Mouse (Mus musculus) limb, embryonic 10.5 days (tissue): ENCODE data around the gene Dmrtb1. TPM values are rescaled to one million over a fixed set of nuclear protein-coding genes. Genes with fewer than 3 reads are reported as not detected.

Experiments used
- DNase-seq: peaks from one replicate; pipeline ENCODE4 v3.0.0-alpha.2; 2017; ENCODE audit warnings: low spot score
- H3K27ac ChIP-seq: fragments of 300-500 bp; sonication (generic); 2 replicates; pipeline ENCODE4 v1.5.1; 2016; ENCODE audit warnings: mild to moderate bottlenecking
- H3K27me3 ChIP-seq: fragments of 300-500 bp; sonication (generic); 2 replicates; pipeline ENCODE4 v1.6.1; 2016; ENCODE audit warnings: low read depth, mild to moderate bottlenecking; ENCODE audit not compliant: poor library complexity, severe bottlenecking
- H3K36me3 ChIP-seq: fragments of 300-500 bp; sonication (generic); 2 replicates; pipeline ENCODE4 v1.6.1; 2016; ENCODE audit warnings: mild to moderate bottlenecking, moderate library complexity
- H3K4me1 ChIP-seq: fragments of 300-500 bp; sonication (generic); 2 replicates; pipeline ENCODE4 v1.6.1; 2016
- H3K4me3 ChIP-seq: fragments of 300-500 bp; sonication (generic); 2 replicates; pipeline ENCODE4 v1.5.1; 2016; ENCODE audit warnings: mild to moderate bottlenecking, moderate library complexity
- H3K9me3 ChIP-seq: fragments of 300-500 bp; sonication (generic); replicated peaks from 2 replicates; pipeline ENCODE4 v1.6.1; 2016; ENCODE audit warnings: mild to moderate bottlenecking
- WGBS: fragments of 180-500 bp; shearing (Covaris S2); methylation state at CpG from one replicate; pipeline ENCODE4 v1.1.7; 2016; 5-methylcytosine and 5-hydroxymethylcytosine counted together
- polyA plus RNA-seq: library from polyadenylated mRNA; unstranded; fragments of >200 nt; fragmentation: Nextera tagmentation; extraction: Ambion mirVana; gene quantifications from 2 replicates; pipeline ENCODE4 v1.2.1, GENCODE M21; 2016

Gene Dmrtb1
- 0.21 and 0.36 TPM in 2 replicates for polyA plus RNA-seq

DNA sequence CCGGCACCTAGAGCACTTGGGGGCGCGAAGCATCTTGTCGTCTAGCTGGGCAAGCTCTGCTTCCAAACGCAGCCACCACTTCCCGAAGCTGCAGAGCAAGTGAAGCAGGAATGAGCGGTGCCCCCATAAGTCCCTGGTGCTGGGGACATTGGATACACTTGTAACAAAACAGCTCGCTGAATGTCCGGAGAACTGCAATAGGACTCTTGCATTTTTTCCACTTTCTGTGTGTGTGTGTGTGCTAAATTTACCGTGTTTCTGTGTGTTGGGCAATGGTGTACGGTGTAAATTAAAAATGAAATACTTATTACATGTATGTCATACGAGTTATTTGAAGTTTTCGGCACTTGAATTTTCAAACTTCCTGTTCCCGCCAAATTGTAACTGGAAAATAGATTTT is at the start of gene Dmrtb1:
TSS of gene Dmrtb1 (minus strand) at position 101 of the 400 bp plus-strand sequence.
- Histone ChIP-seq H3K27ac (peak within 1 kb of the TSS; percentile 66; the same call in 1 of the 2 replicates), H3K4me3 (no peak within 1 kb of the TSS), H3K27me3 (peaks cover 37% of the 10 kb centered on the region), H3K36me3 (no peaks in the 10 kb centered on the region), H3K9me3 (no peaks in the 10 kb centered on the region), H3K4me1 (peaks cover 49% of the 10 kb centered on the region)
- WGBS, result 94% methylated on average over 14 of the region's 14 CpGs
- DNase-seq, result no peak

DNA sequence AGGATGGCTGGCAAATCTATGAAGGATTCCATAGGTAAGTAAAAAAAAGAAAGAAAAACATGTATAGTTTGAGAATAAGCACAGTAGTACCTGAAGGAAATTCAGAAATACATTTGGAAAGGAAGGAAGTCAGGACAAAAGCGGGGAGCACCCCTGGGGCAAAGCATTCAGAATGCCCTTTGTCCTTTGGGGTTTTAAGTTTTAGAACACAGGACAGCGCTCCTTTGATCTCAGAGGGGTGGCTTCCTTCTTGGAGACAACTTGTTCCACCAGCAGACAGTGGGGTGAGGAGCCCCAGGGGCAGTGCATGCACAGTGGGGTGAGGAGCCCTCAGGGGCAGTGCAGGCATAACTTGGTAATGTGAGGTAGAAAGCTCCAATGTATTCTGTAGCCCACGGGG is 49.6 kb upstream of the Dmrtb1 start:
- peak overlapping the region; percentile 83 for H3K27ac ChIP-seq
- WGBS, result 6% methylated on average over 3 of the region's 3 CpGs
- H3K36me3 ChIP-seq, result no peaks in the 10 kb centered on the region
- peaks cover 50% of the 10 kb centered on the region for H3K4me1 ChIP-seq
- H3K9me3 ChIP-seq, result no peaks in the 10 kb centered on the region
- no peak overlapping the region for H3K4me3 ChIP-seq
- H3K27me3 ChIP-seq, result peaks cover 73% of the 10 kb centered on the region
- no peak for DNase-seq

DNA sequence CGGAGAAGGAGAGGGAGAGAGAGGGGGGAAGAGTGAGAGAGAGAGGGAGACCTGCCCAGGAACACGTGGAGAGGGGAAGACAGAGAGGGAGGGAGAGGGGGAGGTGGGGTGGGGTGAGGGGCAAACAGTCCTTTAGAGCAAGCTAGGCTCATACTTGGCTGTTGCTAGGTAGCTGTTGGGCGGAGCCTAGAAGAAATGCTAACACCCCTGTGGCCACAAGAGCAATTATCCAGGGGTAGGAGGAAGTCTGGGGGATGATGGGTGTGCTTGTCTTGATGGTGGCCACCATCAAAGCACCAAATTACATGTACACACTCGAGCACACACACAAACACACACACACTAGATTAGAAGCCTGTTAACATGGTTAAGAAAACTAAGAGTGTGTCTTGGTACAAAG is 48.6 kb upstream of the Dmrtb1 start:
- Histone ChIP-seq H3K36me3 (no peaks in the 10 kb centered on the region), H3K4me1 (peaks cover 50% of the 10 kb centered on the region), H3K27ac (peak overlapping the region; percentile 83), H3K27me3 (peaks cover 75% of the 10 kb centered on the region), H3K9me3 (no peaks in the 10 kb centered on the region), H3K4me3 (peak overlapping the region; percentile 7; the same call in 1 of the 2 replicates)
- peak; percentile 56 for DNase-seq
- WGBS, result 6% methylated on average over 4 of the region's 4 CpGs

DNA sequence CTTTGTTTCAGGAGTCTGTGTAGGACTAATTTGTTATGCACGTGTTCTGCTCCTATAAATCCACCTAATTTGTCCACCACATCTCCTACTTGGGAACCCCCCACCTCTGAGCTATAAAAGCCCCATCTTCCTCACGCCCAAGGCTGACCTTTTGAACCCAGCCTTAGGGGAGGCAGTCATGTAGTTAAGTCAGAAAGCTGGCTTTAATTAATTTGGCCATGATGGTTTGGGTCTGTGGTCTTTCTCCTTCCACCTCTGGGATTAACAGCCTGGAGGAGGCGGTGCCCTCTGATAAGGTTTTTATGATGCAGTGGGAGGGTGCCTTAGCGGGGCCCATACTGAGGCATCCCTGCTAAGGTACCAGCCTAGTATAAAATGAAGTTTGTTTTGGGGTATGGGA is 48.2 kb upstream of the Dmrtb1 start:
- Histone ChIP-seq H3K27ac (peak overlapping the region; percentile 83), H3K4me3 (peak overlapping the region; percentile 7; the same call in 1 of the 2 replicates), H3K9me3 (no peaks in the 10 kb centered on the region), H3K36me3 (no peaks in the 10 kb centered on the region), H3K4me1 (peaks cover 50% of the 10 kb centered on the region), H3K27me3 (peaks cover 75% of the 10 kb centered on the region)
- peak; percentile 63 for DNase-seq
- 6% methylated on average over 4 of the region's 4 CpGs for WGBS

DNA sequence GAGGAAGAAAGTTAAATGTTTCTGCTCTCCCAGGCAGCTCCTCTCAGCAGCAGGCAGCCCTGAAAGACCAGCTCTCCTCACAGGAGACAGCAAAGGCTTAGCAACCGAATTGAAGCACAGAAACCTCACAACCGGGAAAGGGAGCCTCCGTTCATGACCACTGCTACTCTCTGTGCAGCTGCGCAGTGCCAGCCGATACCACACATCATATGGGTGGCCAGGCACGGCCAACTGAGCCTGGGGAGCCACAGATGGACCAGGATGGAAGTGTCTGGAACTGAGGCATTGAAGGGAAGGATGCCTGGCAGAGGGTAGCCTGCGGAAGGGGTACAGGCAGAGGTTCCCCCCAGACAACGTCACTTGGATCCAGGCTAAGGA is 47.0 kb upstream of the Dmrtb1 start:
- Histone ChIP-seq H3K4me1 (peaks cover 50% of the 10 kb centered on the region), H3K27ac (peak overlapping the region; percentile 83)
- 53% methylated on average over 8 of the region's 8 CpGs for WGBS

DNA sequence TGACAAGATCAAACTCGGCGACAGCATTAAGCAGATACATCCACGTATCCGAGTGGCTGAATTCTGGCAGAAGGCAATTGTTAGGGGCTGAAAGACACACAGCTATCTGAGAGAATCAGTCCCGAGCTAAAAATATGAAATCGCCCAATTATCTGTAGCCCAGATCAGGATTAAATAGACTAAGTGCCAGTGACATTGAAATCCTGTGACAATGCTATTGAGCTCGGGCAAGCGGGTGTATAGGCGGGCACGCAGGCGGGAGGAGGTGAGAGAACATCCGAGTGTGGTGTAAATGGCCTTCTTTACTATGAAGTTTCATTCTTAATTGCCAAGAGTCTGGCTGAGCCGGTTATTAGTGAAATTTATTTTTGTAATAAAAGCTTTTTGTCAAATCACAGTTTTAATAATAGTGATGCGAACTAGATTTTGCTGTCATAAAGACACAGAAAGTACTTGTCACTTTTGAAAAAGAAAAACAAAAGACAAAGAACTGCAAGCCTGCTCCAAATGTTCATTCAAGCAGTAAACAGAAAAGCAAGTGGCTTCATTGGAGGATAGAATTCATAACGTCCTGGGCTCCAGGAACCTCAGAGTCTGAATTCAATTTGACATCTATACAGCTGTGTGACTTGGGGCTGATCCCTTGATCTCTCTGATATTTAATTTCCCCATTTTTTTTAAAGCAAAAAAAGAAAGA is 46.5 kb upstream of the Dmrtb1 start:
- H3K27ac ChIP-seq, result 0 out of 2 replicates have a peak overlapping the region, but pooled peaks have one; percentile 83
- no peak overlapping the region for H3K4me3 ChIP-seq
- H3K27me3 ChIP-seq, result peaks cover 75% of the 10 kb centered on the region
- H3K4me1 ChIP-seq, result peaks cover 47% of the 10 kb centered on the region
- DNase-seq, result no peak
- H3K36me3 ChIP-seq, result no peaks in the 10 kb centered on the region
- no peaks in the 10 kb centered on the region for H3K9me3 ChIP-seq
- 84% methylated on average over 15 of the region's 15 CpGs for WGBS

More for the DNA sequence above, 47.0 kb upstream of the Dmrtb1 start:
- H3K36me3 ChIP-seq, result no peaks in the 10 kb centered on the region
- no peak for DNase-seq
- no peaks in the 10 kb centered on the region for H3K9me3 ChIP-seq
- peaks cover 75% of the 10 kb centered on the region for H3K27me3 ChIP-seq
- no peak overlapping the region for H3K4me3 ChIP-seq

DNA sequence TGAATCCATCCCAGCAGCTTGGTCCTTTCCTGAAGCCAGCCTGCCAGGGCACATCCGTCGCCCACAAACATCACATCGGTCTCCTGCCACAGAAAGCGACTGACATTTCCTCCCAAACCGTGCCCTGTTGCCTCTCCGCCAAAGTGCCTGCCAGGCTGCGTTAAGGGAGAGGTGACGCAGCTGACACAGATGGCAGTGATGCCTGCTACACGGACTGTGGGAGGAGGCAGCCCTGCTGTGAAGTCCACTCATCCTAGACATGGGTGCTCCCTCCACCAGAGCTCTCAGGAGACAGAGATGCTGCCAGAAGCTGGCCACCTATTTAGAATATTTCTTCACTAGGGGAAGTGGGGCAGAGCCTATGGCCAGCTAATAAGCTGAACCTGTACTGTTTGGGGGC is 41.4 kb upstream of the Dmrtb1 start:
- WGBS, result 73% methylated on average over 9 of the region's 9 CpGs
- Histone ChIP-seq H3K9me3 (no peaks in the 10 kb centered on the region), H3K4me3 (no peak overlapping the region), H3K27ac (0 out of 2 replicates have a peak overlapping the region, but pooled peaks have one; percentile 8), H3K4me1 (peaks cover 3% of the 10 kb centered on the region; the same call in 1 of the 2 replicates), H3K36me3 (no peaks in the 10 kb centered on the region), H3K27me3 (peaks cover 84% of the 10 kb centered on the region)
- no peak for DNase-seq

DNA sequence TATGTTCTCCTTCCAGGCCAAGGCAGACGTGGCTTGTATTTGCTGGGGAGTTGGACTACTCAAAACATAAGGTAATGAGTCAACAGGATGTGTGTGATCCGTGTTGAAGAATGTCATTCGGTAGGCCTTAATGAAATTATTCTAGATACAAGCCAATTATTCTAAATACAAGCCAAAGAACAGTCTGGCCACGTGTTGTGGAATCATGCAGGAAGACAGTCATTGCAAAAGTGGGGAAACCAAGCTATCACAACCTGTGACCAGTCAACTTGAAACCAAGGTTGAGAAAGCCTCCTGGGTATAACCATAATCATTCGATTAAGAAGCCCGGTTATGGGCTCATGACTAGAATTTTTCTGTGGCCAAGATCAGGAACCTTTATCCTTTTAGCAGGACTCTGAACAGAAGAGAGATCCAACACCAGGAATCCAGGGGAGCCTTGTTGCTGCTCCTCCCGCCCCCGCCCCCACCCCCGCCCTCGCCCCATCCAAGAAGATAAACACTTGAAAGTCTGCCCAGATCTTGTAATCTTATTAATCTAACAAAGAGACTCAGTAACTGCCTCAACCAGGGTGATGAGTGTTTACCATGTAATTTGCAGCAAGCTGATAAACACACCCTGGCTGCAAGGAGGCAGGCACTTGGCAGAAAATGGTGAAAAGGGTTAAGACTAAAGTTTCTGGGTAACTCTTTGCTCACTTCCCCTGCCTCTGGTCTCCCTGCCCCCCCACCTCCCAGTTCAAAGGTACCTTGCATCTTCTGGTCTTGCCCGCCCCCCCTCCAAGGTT is 36.2 kb upstream of the Dmrtb1 start:
- no peaks in the 10 kb centered on the region for H3K4me1 ChIP-seq
- peaks cover 43% of the 10 kb centered on the region for H3K27me3 ChIP-seq
- WGBS, result 74% methylated on average over 11 of the region's 11 CpGs
- no peak for DNase-seq
- H3K27ac ChIP-seq, result no peak overlapping the region
- no peaks in the 10 kb centered on the region for H3K36me3 ChIP-seq
- no peak overlapping the region for H3K4me3 ChIP-seq
- H3K9me3 ChIP-seq, result no peaks in the 10 kb centered on the region

DNA sequence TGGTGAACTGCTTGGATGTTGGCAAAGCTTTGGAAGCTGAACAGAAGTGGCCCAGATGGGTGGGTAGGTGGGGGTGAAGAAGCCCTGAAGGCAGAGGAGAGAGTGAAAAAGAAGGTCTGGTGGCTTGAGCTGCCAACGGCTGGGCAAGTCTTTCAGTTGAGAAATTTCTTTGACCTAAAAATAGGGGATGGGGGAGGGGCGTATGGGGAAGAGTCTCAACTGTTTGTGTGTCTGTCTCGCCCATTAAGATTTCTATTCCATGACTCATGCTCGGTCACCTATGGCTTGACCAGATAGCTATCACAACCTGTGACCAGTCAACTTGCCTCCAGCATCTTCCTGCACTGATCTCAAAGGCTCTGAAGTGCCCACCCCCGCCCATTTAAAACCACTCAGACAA is 35.1 kb upstream of the Dmrtb1 start:
- Histone ChIP-seq H3K9me3 (no peaks in the 10 kb centered on the region), H3K4me3 (no peak overlapping the region), H3K4me1 (no peaks in the 10 kb centered on the region), H3K27me3 (peaks cover 34% of the 10 kb centered on the region), H3K27ac (no peak overlapping the region), H3K36me3 (no peaks in the 10 kb centered on the region)
- WGBS, result 86% methylated on average over 5 of the region's 5 CpGs
- no peak for DNase-seq

DNA sequence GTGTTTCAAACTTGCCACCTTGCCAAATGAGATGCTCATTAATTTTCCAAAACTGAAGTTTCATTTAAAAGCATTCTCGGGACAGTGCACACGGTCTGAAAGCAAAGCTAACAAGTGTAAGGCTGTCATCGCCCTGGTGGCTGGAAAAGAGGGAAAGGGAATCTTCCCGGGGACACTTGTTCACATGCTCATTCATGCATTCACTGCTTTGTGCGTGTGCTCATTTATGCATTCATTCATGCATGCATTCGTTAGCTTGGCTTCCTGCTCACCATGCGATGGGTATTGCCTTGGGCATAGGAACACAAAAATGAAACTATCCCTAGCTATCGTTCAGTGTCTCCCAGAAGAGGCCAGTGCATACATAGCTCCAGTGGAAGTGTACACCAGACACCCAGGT is 34.7 kb upstream of the Dmrtb1 start:
- no peaks in the 10 kb centered on the region for H3K9me3 ChIP-seq
- DNase-seq, result no peak
- H3K27ac ChIP-seq, result no peak overlapping the region
- no peaks in the 10 kb centered on the region for H3K4me1 ChIP-seq
- 88% methylated on average over 8 of the region's 8 CpGs for WGBS
- H3K36me3 ChIP-seq, result no peaks in the 10 kb centered on the region
- no peak overlapping the region for H3K4me3 ChIP-seq
- H3K27me3 ChIP-seq, result peaks cover 34% of the 10 kb centered on the region

DNA sequence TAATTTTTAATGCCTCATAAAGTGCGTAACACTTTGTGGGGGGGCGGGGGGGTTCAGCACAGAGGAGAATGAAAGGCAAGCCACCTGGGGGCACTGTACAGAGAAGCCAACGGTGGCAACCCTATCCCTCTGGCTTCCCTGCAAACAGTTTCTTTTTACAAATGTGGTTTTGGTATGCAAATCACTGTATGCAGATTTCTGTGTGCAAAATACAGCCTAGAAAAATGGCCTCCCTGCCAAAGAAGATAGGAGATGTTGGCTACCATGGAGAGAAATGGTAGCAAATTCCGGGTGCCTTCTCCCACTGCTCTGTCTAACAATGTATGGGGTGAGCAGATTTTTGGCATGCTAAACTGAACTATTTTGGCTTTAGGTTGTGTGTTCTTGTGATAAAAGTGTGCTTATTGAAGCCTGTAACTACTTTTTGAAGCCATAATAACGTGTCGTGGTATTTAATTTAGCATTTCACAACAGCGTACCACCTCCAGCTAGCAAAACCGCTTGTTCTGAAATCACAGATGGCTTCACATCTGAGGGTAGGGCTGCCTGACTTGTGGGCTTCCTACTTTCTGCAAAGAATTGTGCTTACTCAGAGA is 33.8 kb upstream of the Dmrtb1 start:
- H3K4me3 ChIP-seq, result no peak overlapping the region
- DNase-seq, result no peak
- no peaks in the 10 kb centered on the region for H3K36me3 ChIP-seq
- no peaks in the 10 kb centered on the region for H3K4me1 ChIP-seq
- 82% methylated on average over 8 of the region's 8 CpGs for WGBS
- H3K27ac ChIP-seq, result no peak overlapping the region
- peaks cover 27% of the 10 kb centered on the region for H3K27me3 ChIP-seq
- no peaks in the 10 kb centered on the region for H3K9me3 ChIP-seq

DNA sequence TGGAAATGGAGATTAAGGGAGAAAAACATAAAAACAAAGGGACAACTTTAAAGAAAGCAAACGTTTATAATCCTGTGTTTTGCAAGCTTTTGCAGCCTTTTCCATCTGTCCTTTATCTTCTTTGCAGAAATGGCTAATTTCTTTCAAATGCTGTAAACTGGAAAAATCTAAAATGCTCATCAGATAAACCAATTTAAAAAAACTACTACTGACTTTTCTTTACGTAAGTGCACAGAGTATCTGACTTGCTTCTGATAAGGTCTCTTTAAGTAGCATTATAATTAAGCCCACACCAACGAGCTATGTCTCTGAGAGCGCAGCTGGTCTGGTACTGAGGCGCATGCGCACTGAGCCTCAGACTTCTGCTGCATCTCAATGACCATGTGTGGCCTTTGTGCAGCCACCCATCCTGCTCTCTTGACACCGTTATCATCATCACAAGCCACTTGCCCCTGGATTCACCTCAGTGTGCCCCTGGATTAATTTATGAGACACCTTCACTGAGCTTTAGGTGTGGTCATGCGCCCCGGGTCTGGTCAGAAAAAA is 32.8 kb upstream of the Dmrtb1 start:
- Histone ChIP-seq H3K9me3 (no peaks in the 10 kb centered on the region), H3K4me3 (no peak overlapping the region), H3K4me1 (no peaks in the 10 kb centered on the region), H3K36me3 (no peaks in the 10 kb centered on the region), H3K27me3 (0 out of 2 replicates have a peak, but pooled peaks cover 19% of the 10 kb centered on the region), H3K27ac (no peak overlapping the region)
- no peak for DNase-seq
- 70% methylated on average over 9 of the region's 9 CpGs for WGBS
